Mouse (Mus musculus): ENCODE data around the gene Gm28036. TPM values are rescaled to one million over a fixed set of nuclear protein-coding genes. Genes with fewer than 3 reads are reported as not detected.

The Gm28036 gene
- 20.7 and 28.6 TPM in 2 replicates for polyA plus RNA-seq (2015; fragmentation: Nextera tagmentation; extraction: Ambion mirVana)

DNA sequence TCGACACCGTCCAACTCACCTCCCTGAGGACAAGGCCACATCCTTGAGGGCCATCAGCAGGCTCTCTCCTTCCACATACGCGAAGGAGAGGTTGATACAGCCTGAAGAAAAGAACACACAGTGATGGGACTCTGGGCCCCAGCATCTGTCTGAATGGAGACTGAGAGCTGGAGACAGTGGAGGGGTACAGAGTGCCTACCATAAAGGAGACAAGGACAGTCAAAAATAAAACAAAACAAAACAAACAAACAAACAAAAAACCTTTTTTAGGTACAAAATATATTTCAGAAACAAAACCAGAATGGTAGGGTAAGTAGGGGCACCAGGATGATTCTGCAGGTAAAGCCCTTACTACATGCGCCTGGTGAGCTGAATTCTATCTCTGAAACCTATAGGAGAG, at the start of gene Gm28036:
Gm28036 (minus strand) TSS at position 101 of the 400 bp plus-strand sequence.
- H3K9ac ChIP-seq (replicated peaks; ENCODE audit: low read depth, low read length) = no peak within 1 kb of the TSS
- H3K9me3 ChIP-seq (ENCODE audit: control insufficient read depth, low read length) = no peaks in the 10 kb centered on the region
- H3K4me2 ChIP-seq (ENCODE audit: low read length) = no peak within 1 kb of the TSS
- no peaks in the 10 kb centered on the region; the same call in 1 of the 2 replicates for H3K36me3 ChIP-seq (ENCODE audit: control insufficient read depth, insufficient read depth)
- ATAC-seq = no peak
- no peaks in the 10 kb centered on the region for H3K27me3 ChIP-seq (replicated peaks; ENCODE audit: control insufficient read depth, insufficient read depth, low read length)
- no peak within 1 kb of the TSS for H3K27ac ChIP-seq (ENCODE audit: low read length)
- no peak within 1 kb of the TSS for H3K4me3 ChIP-seq (replicated peaks; ENCODE audit: low read length)
- WGBS = 98% methylated on average over 5 of the region's 5 CpGs
- no peaks in the 10 kb centered on the region for H3K4me1 ChIP-seq (replicated peaks; ENCODE audit: control insufficient read depth, insufficient read depth, low read length)

DNA sequence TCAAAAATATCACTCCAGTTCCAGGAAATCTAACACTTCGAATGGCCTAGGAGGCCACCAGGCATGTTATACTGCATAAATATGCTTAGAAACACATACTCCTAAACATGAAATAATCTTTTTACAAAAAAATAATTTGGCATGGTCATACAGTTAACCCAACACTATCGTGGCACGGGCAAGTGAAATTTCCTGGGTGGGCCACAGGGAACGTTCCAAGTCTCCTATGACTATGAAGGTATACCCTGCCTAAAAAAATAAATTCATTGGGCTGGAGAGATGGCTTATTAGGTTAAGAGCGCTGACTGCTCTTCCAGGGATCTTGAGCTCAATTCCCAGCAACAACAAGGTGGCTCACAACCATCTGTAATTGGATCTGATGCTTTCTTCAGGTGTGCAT, 39.7 kb upstream of the Gm28036 start:
- Histone ChIP-seq H3K27me3 (replicated peaks; ENCODE audit: control insufficient read depth, insufficient read depth, low read length) (no peaks in the 10 kb centered on the region), H3K9me3 (ENCODE audit: control insufficient read depth, low read length) (no peaks in the 10 kb centered on the region), H3K4me1 (replicated peaks; ENCODE audit: control insufficient read depth, insufficient read depth, low read length) (no peaks in the 10 kb centered on the region), H3K4me2 (ENCODE audit: low read length) (no peak overlapping the region), H3K4me3 (replicated peaks; ENCODE audit: low read length) (no peak overlapping the region), H3K9ac (replicated peaks; ENCODE audit: low read depth, low read length) (no peak overlapping the region), H3K27ac (ENCODE audit: low read length) (no peak overlapping the region), H3K36me3 (ENCODE audit: control insufficient read depth, insufficient read depth) (peaks cover 47% of the 10 kb centered on the region)
- ATAC-seq = no peak
- 93% methylated on average over 5 of the region's 5 CpGs for WGBS

DNA sequence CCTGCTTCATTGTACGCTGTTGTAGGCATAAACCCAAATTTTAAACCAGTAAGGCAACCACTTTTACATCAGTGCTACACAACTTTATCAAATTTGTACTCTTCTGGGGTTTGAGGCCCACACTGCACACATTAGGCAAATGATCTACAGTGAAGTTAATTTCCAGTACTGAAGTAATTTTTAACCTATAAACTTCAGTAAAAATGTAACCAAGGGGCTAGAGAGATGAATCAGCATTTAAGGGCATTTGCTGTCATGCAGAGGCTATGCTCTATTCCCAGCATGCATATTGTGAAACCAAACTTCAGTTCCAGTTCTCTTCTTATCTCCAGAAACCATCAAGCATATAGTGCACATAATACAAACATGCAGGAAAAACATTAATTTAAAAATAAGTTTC, 38.6 kb upstream of the Gm28036 start:
- no peak for ATAC-seq
- 95% methylated on average over 1 of the region's 1 CpGs for WGBS
- no peak overlapping the region for H3K4me2 ChIP-seq (ENCODE audit: low read length)

DNA sequence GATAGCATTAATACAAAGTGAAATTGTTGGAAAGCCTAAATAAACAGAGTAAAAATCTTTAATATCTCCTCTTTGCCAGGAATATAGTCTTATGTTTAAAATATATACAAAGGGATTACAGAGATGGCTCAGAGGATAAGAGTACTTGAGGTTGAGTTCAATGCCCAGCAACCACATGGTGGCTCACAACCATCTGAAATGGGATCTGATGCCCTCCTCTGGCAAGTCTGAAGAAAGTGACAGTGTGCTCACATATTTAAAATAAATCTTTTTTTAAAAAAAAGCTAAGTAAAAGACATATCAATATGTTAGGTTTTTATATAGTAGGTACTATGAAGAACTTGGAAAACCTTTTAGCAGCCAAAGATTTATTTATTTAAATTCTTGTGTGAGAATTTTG, 24.6 kb upstream of the Gm28036 start:
- Histone ChIP-seq H3K27me3 (replicated peaks; ENCODE audit: control insufficient read depth, insufficient read depth, low read length) (no peaks in the 10 kb centered on the region), H3K36me3 (ENCODE audit: control insufficient read depth, insufficient read depth) (peaks cover 36% of the 10 kb centered on the region), H3K4me1 (replicated peaks; ENCODE audit: control insufficient read depth, insufficient read depth, low read length) (no peaks in the 10 kb centered on the region), H3K9ac (replicated peaks; ENCODE audit: low read depth, low read length) (no peak overlapping the region), H3K27ac (ENCODE audit: low read length) (no peak overlapping the region), H3K4me2 (ENCODE audit: low read length) (no peak overlapping the region), H3K9me3 (ENCODE audit: control insufficient read depth, low read length) (no peaks in the 10 kb centered on the region), H3K4me3 (replicated peaks; ENCODE audit: low read length) (no peak overlapping the region)
- no peak for ATAC-seq

More for the DNA sequence above, 38.6 kb upstream of the Gm28036 start:
- H3K4me1 ChIP-seq (replicated peaks; ENCODE audit: control insufficient read depth, insufficient read depth, low read length) = no peaks in the 10 kb centered on the region
- H3K27me3 ChIP-seq (replicated peaks; ENCODE audit: control insufficient read depth, insufficient read depth, low read length) = no peaks in the 10 kb centered on the region
- no peak overlapping the region for H3K27ac ChIP-seq (ENCODE audit: low read length)
- no peak overlapping the region for H3K4me3 ChIP-seq (replicated peaks; ENCODE audit: low read length)
- H3K9ac ChIP-seq (replicated peaks; ENCODE audit: low read depth, low read length) = no peak overlapping the region
- H3K36me3 ChIP-seq (ENCODE audit: control insufficient read depth, insufficient read depth) = peaks cover 48% of the 10 kb centered on the region
- no peaks in the 10 kb centered on the region for H3K9me3 ChIP-seq (ENCODE audit: control insufficient read depth, low read length)

DNA sequence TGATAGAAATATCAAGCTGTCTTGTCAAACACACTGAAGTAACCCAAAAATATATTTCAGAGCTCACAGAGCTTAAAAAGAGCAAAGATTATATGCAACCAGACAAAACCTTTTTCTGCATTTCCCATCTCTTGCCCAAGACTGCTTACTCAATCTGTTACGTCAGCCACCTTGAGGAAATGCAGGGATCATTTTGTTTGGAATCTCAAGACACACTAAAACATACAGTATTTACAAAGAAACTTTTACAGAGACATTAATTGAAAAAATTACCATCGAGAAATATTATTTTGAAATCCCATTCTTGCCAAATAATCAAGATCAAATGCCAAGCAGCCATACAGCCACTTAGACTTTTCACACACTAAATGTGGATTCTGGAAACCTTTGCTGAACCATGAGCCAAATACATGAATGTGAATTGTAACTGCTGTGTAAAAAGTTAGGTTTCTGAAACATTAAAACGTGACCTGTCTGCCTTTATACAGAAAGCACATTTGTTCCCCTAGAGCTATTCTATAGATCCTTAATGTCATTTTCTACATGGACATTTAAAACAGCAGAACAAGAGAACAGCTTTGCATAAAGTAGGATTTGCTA, 20.5 kb upstream of the Gm28036 start:
- H3K36me3 ChIP-seq (ENCODE audit: control insufficient read depth, insufficient read depth) = peaks cover 25% of the 10 kb centered on the region
- no peak for ATAC-seq
- H3K4me3 ChIP-seq (replicated peaks; ENCODE audit: low read length) = no peak overlapping the region
- H3K4me2 ChIP-seq (ENCODE audit: low read length) = no peak overlapping the region
- 81% methylated on average over 3 of the region's 3 CpGs for WGBS
- H3K4me1 ChIP-seq (replicated peaks; ENCODE audit: control insufficient read depth, insufficient read depth, low read length) = peaks cover 15% of the 10 kb centered on the region
- H3K9ac ChIP-seq (replicated peaks; ENCODE audit: low read depth, low read length) = no peak overlapping the region
- no peaks in the 10 kb centered on the region for H3K27me3 ChIP-seq (replicated peaks; ENCODE audit: control insufficient read depth, insufficient read depth, low read length)
- no peaks in the 10 kb centered on the region for H3K9me3 ChIP-seq (ENCODE audit: control insufficient read depth, low read length)
- no peak overlapping the region for H3K27ac ChIP-seq (ENCODE audit: low read length)

DNA sequence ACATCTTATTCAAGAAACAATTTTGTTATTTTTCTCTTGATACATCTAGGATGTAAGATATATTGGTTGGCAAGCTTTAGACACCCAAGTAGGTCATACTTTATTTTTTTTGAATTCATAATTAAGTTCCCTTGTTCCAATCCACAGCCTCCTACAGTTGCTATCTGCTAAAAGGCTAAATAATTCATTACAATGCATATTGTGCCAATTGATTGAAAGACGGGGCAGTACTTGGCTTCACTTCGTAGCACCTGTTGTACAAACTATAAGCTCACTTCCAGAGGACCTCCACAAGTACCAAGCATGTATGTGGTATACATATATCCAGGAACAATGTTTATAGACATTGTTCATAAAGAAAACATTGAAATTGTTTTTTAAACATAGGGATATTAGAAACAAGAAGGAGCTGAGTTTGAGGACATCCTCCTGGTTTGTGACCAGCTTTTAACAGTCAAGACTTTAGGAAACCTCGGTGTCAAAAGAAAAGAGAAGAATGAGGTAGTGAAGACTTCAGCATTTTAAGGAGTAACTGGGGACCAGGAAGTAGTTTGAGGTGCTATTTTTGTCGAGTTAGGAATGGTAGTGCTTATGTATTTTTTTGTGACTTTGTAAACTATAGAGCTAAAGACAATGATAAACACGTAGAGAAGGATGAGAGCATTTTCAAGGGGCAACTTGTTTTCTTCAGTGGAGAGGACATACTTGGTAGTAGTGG, 19.5 kb upstream of the Gm28036 start:
- H3K4me1 ChIP-seq (replicated peaks; ENCODE audit: control insufficient read depth, insufficient read depth, low read length) = peaks cover 15% of the 10 kb centered on the region
- H3K9ac ChIP-seq (replicated peaks; ENCODE audit: low read depth, low read length) = no peak overlapping the region
- ATAC-seq = no peak
- no peaks in the 10 kb centered on the region for H3K27me3 ChIP-seq (replicated peaks; ENCODE audit: control insufficient read depth, insufficient read depth, low read length)
- no peak overlapping the region for H3K4me2 ChIP-seq (ENCODE audit: low read length)
- no peak overlapping the region for H3K4me3 ChIP-seq (replicated peaks; ENCODE audit: low read length)
- 67% methylated on average over 5 of the region's 5 CpGs for WGBS
- H3K36me3 ChIP-seq (ENCODE audit: control insufficient read depth, insufficient read depth) = peaks cover 23% of the 10 kb centered on the region
- no peaks in the 10 kb centered on the region for H3K9me3 ChIP-seq (ENCODE audit: control insufficient read depth, low read length)
- H3K27ac ChIP-seq (ENCODE audit: low read length) = no peak overlapping the region

DNA sequence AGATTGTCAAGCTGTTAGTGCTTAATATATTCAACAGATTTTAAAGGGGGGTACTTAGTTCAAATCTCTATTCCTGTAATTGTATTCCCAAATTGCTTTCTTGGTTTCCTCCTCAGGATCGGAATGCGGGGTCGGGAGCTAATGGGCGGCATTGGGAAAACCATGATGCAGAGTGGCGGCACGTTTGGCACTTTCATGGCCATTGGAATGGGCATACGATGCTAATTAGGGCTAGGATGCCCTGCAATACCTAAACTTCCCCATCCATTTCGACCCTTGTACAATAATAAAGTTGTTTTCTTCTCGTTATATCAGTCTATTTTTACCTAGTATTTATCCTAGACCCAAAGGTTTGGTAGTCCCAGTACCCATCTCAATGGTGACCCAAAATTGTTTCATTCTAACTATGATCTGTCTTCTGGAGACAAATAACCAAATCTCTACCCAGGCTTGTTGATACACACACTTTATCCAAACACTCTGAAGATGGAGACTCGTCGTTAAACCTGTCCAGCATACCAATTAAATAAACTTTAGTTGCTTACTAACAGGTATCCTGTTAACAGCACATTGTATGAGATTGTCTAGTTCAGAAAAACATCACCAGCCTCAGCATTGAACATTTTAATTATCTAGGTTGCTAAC, 18.7 kb upstream of the Gm28036 start:
- Histone ChIP-seq H3K4me1 (replicated peaks; ENCODE audit: control insufficient read depth, insufficient read depth, low read length) (peaks cover 15% of the 10 kb centered on the region), H3K4me2 (ENCODE audit: low read length) (peak overlapping the region; percentile 28; the same call in 1 of the 2 replicates), H3K36me3 (ENCODE audit: control insufficient read depth, insufficient read depth) (peaks cover 23% of the 10 kb centered on the region), H3K9ac (replicated peaks; ENCODE audit: low read depth, low read length) (no peak overlapping the region), H3K27ac (ENCODE audit: low read length) (no peak overlapping the region), H3K27me3 (replicated peaks; ENCODE audit: control insufficient read depth, insufficient read depth, low read length) (no peaks in the 10 kb centered on the region), H3K9me3 (ENCODE audit: control insufficient read depth, low read length) (no peaks in the 10 kb centered on the region), H3K4me3 (replicated peaks; ENCODE audit: low read length) (no peak overlapping the region)
- ATAC-seq = no peak
- 56% methylated on average over 11 of the region's 11 CpGs for WGBS

DNA sequence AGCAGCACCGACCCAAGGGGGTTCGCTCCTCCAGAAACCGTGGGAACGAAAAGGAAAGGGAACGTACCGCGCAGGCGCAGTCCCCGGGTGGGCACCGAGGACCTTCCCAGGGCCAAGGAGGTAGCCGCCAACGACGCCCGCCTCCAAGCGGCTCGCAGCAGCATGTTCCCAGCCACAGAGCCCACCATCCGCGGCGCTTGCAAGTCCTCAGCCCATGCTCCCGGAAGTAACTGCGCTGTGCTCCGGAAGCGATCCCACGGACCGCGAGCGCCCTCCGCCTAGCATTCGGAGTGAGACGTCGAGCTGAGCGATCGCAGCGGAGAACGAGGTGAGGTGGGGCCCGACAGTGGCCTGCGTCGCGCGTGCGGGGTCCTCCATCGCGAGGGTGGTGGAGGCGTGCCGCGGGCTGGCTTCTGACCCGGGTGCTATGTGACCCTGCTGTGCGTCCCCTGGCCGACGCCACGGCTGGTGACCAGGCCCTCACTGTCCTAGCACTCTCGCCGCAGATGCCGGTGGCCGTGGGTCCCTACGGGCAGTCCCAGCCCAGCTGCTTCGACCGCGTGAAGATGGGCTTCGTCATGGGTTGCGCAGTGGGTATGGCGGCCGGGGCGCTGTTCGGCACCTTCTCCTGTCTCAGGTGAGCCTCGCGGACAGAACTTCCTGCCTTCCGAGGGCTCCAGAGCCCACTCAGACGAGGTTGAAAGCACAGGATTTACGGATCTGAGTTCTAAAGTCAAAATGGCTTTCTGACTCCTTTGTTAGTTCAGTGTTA, 17.2 kb upstream of the Gm28036 start, which contains the start of the genes Romo1 and Nfs1:
Romo1 (plus strand) TSS at position 87 of the 772 bp plus-strand sequence.
Nfs1 (minus strand) TSS at position 234 of the 772 bp plus-strand sequence.
- 0% methylated on average over 69 of the region's 70 CpGs for WGBS
- peak within 1 kb of the TSS; percentile 93 for H3K27ac ChIP-seq (ENCODE audit: low read length)
- H3K9me3 ChIP-seq (ENCODE audit: control insufficient read depth, low read length) = no peaks in the 10 kb centered on the region
- peak; percentile 99 for ATAC-seq
- H3K4me3 ChIP-seq (replicated peaks; ENCODE audit: low read length) = peak within 1 kb of the TSS; percentile 90
- H3K27me3 ChIP-seq (replicated peaks; ENCODE audit: control insufficient read depth, insufficient read depth, low read length) = no peaks in the 10 kb centered on the region
- H3K4me1 ChIP-seq (replicated peaks; ENCODE audit: control insufficient read depth, insufficient read depth, low read length) = peaks cover 15% of the 10 kb centered on the region
- peak within 1 kb of the TSS; percentile 87 for H3K9ac ChIP-seq (replicated peaks; ENCODE audit: low read depth, low read length)
- peak within 1 kb of the TSS; percentile 93 for H3K4me2 ChIP-seq (ENCODE audit: low read length)
- peaks cover 15% of the 10 kb centered on the region; the same call in 1 of the 2 replicates for H3K36me3 ChIP-seq (ENCODE audit: control insufficient read depth, insufficient read depth)

DNA sequence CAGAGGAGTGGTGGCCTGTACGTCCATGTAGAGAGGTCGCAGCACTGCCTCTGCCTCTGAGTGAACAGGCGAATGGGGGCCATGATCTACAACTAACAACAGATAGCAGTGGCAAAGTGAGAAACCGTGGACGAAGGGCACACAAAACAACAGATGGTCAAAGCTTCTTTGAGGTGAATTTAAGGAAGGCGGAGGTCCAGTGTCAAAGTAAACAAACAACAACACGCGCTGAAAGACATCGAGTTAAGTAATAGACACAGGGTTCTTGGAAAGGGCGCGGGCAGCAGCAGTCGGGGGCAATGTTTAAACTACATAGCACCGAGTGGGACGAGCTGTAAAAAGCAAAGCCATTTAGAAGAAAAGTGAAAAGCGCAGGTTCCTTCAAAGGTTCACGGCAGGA, 16.5 kb upstream of the Gm28036 start:
- peak overlapping the region; percentile 87 for H3K9ac ChIP-seq (replicated peaks; ENCODE audit: low read depth, low read length)
- peak overlapping the region; percentile 90 for H3K4me3 ChIP-seq (replicated peaks; ENCODE audit: low read length)
- H3K36me3 ChIP-seq (ENCODE audit: control insufficient read depth, insufficient read depth) = peaks cover 9% of the 10 kb centered on the region; the same call in 1 of the 2 replicates
- H3K4me1 ChIP-seq (replicated peaks; ENCODE audit: control insufficient read depth, insufficient read depth, low read length) = peaks cover 15% of the 10 kb centered on the region
- H3K9me3 ChIP-seq (ENCODE audit: control insufficient read depth, low read length) = no peaks in the 10 kb centered on the region
- no peaks in the 10 kb centered on the region for H3K27me3 ChIP-seq (replicated peaks; ENCODE audit: control insufficient read depth, insufficient read depth, low read length)
- no peak for ATAC-seq
- peak overlapping the region; percentile 93 for H3K27ac ChIP-seq (ENCODE audit: low read length)
- peak overlapping the region; percentile 93 for H3K4me2 ChIP-seq (ENCODE audit: low read length)
- WGBS = 2% methylated on average over 16 of the region's 16 CpGs
